Comparison of ENCODE assay signal across 13 mouse cellular contexts in genomic region chr14:79262677-79263076, GRCm38 (mm10). TPM values are rescaled to one million over a fixed set of nuclear protein-coding genes. Genes with fewer than 3 reads are reported as not detected.
DNase-seq lines count a peak whose midpoint lies in the region; ATAC-seq lines count a peak whose summit lies in the region.
"Had no signal": no experiment of that assay in that cellular context is flagged by ENCODE, and none has a peak within 500 bp of the region (broad histone marks: within the 10 kb centered on the region; RNA-seq: fewer than 3 reads in every experiment).

No protein-coding gene starts in this region.

- no peak overlapping the region for H3K27ac ChIP-seq in hindbrain, embryonic 16.5 days (ENCODE audit: low read depth, low read length)
- H3K27ac ChIP-seq in hindbrain, embryonic 11.5 days (ENCODE audit: low read depth, low read length) = no peak overlapping the region
- H3K27ac ChIP-seq: embryonic facial prominence, embryonic 15.5 days; limb, embryonic 15.5 days had no signal

- H3K36me3 ChIP-seq in hindbrain, embryonic 16.5 days (ENCODE audit: control insufficient read depth, insufficient read depth, low read length) = no peaks in the 10 kb centered on the region
- no peaks in the 10 kb centered on the region for H3K36me3 ChIP-seq in hindbrain, embryonic 11.5 days (ENCODE audit: control insufficient read depth, insufficient read depth, low read length)
- H3K36me3 ChIP-seq: embryonic facial prominence, embryonic 15.5 days; limb, embryonic 15.5 days had no signal

- no peak for DNase-seq in hindbrain, embryonic 11.5 days (ENCODE audit: low spot score)
- peak; percentile 70 for DNase-seq in adrenal gland, postnatal 14 days
- peak; percentile 27 to 29 for DNase-seq in cerebellum, postnatal 36 days
- peak; percentile 54 for DNase-seq in left cerebral cortex, postnatal 10 days (ENCODE audit: extremely low spot score in 1 of 2, low spot score in 2 of 2)
- no peak for DNase-seq in gastrocnemius, postnatal 4 days (ENCODE audit: low spot score in 2 of 2)
- no peak for DNase-seq in heart, postnatal 4 days
- no peak for DNase-seq in heart, postnatal 36 days
- DNase-seq: kidney, adult 9 months; thymus, adult 18-20 months had no signal

- ATAC-seq in hindbrain, embryonic 16.5 days = peak; percentile 93
- ATAC-seq in hindbrain, embryonic 11.5 days (ENCODE audit: low FRiP score) = no peak

- no peaks in the 10 kb centered on the region for H3K4me1 ChIP-seq in hindbrain, embryonic 16.5 days (ENCODE audit: control insufficient read depth, insufficient read depth, low read depth, low read length)
- no peaks in the 10 kb centered on the region for H3K4me1 ChIP-seq in hindbrain, embryonic 11.5 days (replicated peaks; ENCODE audit: control insufficient read depth, insufficient read depth, low read length)
- H3K4me1 ChIP-seq: embryonic facial prominence, embryonic 15.5 days; limb, embryonic 15.5 days had no signal

- H3K9me3 ChIP-seq in hindbrain, embryonic 16.5 days (ENCODE audit: control insufficient read depth, low read length) = no peaks in the 10 kb centered on the region
- no peaks in the 10 kb centered on the region for H3K9me3 ChIP-seq in hindbrain, embryonic 11.5 days (ENCODE audit: control insufficient read depth, low read length)
- H3K9me3 ChIP-seq: embryonic facial prominence, embryonic 15.5 days; limb, embryonic 15.5 days had no signal

- H3K4me3 ChIP-seq in hindbrain, embryonic 16.5 days (ENCODE audit: low read length) = no peak overlapping the region
- no peak overlapping the region for H3K4me3 ChIP-seq in hindbrain, embryonic 11.5 days (ENCODE audit: low read depth, low read length)
- H3K4me3 ChIP-seq: embryonic facial prominence, embryonic 15.5 days; limb, embryonic 15.5 days had no signal

- intact Hi-C loops in left cerebral cortex, postnatal 10 days (cut with DNase I) = no loop called here
- intact Hi-C loops in heart, postnatal 36 days (cut with DNase I) = no loop called here

- no peaks in the 10 kb centered on the region for H3K27me3 ChIP-seq in hindbrain, embryonic 16.5 days (replicated peaks; ENCODE audit: control insufficient read depth, insufficient read depth, low read length)
- no peaks in the 10 kb centered on the region for H3K27me3 ChIP-seq in hindbrain, embryonic 11.5 days (ENCODE audit: control insufficient read depth, insufficient read depth, low read length)
- H3K27me3 ChIP-seq: embryonic facial prominence, embryonic 15.5 days; limb, embryonic 15.5 days had no signal

- H3K4me2 ChIP-seq in hindbrain, embryonic 16.5 days (ENCODE audit: low read length) = no peak overlapping the region
- no peak overlapping the region for H3K4me2 ChIP-seq in hindbrain, embryonic 11.5 days (replicated peaks; ENCODE audit: low read depth, low read length)
- H3K4me2 ChIP-seq: embryonic facial prominence, embryonic 15.5 days; heart, embryonic 11.5 days; limb, embryonic 15.5 days had no signal

- H3K9ac ChIP-seq in hindbrain, embryonic 16.5 days (ENCODE audit: low read depth, low read length) = no peak overlapping the region
- no peak overlapping the region for H3K9ac ChIP-seq in hindbrain, embryonic 11.5 days (ENCODE audit: low read depth, low read length)
- H3K9ac ChIP-seq: embryonic facial prominence, embryonic 15.5 days; limb, embryonic 15.5 days had no signal

- 67% methylated on average over 4 of the region's 4 CpGs for WGBS in hindbrain, embryonic 16.5 days
- 84% methylated on average over 4 of the region's 4 CpGs for WGBS in hindbrain, embryonic 11.5 days

RNA-seq across cellular contexts. Expression of gene Zfp957, which starts 15.5 kb away (rescaled TPM):
- polyA plus RNA-seq in hindbrain, embryonic 16.5 days (2015; fragmentation: Nextera tagmentation; extraction: Ambion mirVana) = not detected in 2 replicates
- not detected in 2 replicates for polyA plus RNA-seq in hindbrain, embryonic 11.5 days (2014; fragmentation: Nextera tagmentation; extraction: Ambion mirVana)
- not detected in 2 replicates for total RNA-seq in adrenal gland, postnatal 14 days (2021)
- not detected for total RNA-seq in left cerebral cortex, postnatal 10 days (2021)
- total RNA-seq in gastrocnemius, postnatal 4 days (2021) = not detected
- not detected for total RNA-seq in heart, postnatal 4 days (2021)
- total RNA-seq in heart, postnatal 36 days (2021) = not detected
- polyA plus RNA-seq: embryonic facial prominence, embryonic 15.5 days; heart, embryonic 11.5 days; limb, embryonic 15.5 days had no signal

RNA-seq across cellular contexts. Expression of gene Rgcc, which starts 38.8 kb away (rescaled TPM):
- 49.0 and 59.3 TPM in 2 replicates for polyA plus RNA-seq in hindbrain, embryonic 16.5 days (2015; fragmentation: Nextera tagmentation; extraction: Ambion mirVana)
- 33.0 and 41.9 TPM in 2 replicates for polyA plus RNA-seq in hindbrain, embryonic 11.5 days (2014; fragmentation: Nextera tagmentation; extraction: Ambion mirVana)
- 172 and 203 TPM in 2 replicates for total RNA-seq in adrenal gland, postnatal 14 days (2021)
- 10 to 100 TPM; 36.9 to 37.9 TPM for total RNA-seq in left cerebral cortex, postnatal 10 days (2021)
- 10 to 100 TPM; 31.7 to 34.9 TPM for total RNA-seq in gastrocnemius, postnatal 4 days (2021)
- total RNA-seq in heart, postnatal 4 days (2021) = 10 to 100 TPM; 26.6 to 29.1 TPM
- 10 to 100 TPM; 54.7 to 54.8 TPM for total RNA-seq in heart, postnatal 36 days (2021)

Comparison
In these comparisons a context has a peak if more than half of its experiments do, and no peak if none do; other contexts are left out.
1. DNase-seq: peak in adrenal gland, postnatal 14 days (single experiment), cerebellum, postnatal 36 days (2 of 2) and left cerebral cortex, postnatal 10 days (2 of 2); none in hindbrain, embryonic 11.5 days (single experiment), gastrocnemius, postnatal 4 days (0 of 2), heart, postnatal 4 days (single experiment) and heart, postnatal 36 days (0 of 2).